In genomic region chr5:122334682-122335081, GRCm38 (mm10) we compare ENCODE assay signal across 14 mouse cellular contexts.
"Had no signal": no experiment of that assay in that cellular context is flagged by ENCODE, and none has a peak within 500 bp of the region (broad histone marks: within the 10 kb centered on the region; RNA-seq: fewer than 3 reads in every experiment).

No protein-coding gene starts in this region.

- DNase-seq: kidney, adult 18-20 months; kidney, postnatal 14 days; liver, embryonic 13.5 days; liver, postnatal 0 days; lung, postnatal 36 days; midbrain, embryonic 14.5 days; right cerebral cortex, postnatal 4 days; spleen, adult 18-20 months had no signal

- H3K36me3 ChIP-seq: limb, embryonic 10.5 days; liver, embryonic 13.5 days; neural tube, embryonic 12.5 days had no signal

- H3K4me1 ChIP-seq: limb, embryonic 10.5 days; neural tube, embryonic 12.5 days had no signal

- H3K4me2 ChIP-seq: liver, embryonic 13.5 days; neural tube, embryonic 12.5 days had no signal

- H3K4me3 ChIP-seq: limb, embryonic 10.5 days; liver, embryonic 13.5 days; megakaryocyte, embryonic 14.5 days; myocyte; neural tube, embryonic 12.5 days had no signal

- H3K9me3 ChIP-seq: limb, embryonic 10.5 days; liver, embryonic 13.5 days; megakaryocyte, embryonic 14.5 days; neural tube, embryonic 12.5 days had no signal

- H3K9ac ChIP-seq: liver, embryonic 13.5 days; liver, postnatal 0 days; neural tube, embryonic 12.5 days had no signal

- H3K27ac ChIP-seq: limb, embryonic 10.5 days; liver, embryonic 13.5 days; neural tube, embryonic 12.5 days had no signal

- H3K27me3 ChIP-seq: liver, embryonic 13.5 days; megakaryocyte, embryonic 14.5 days; neural tube, embryonic 12.5 days had no signal

- ATAC-seq: hindbrain, embryonic 16.5 days; inflammation-experienced regulatory T-cells, adult 6 months; liver, postnatal 0 days had no signal
